Mouse (Mus musculus): Measurements from ENCODE around the gene Snx13. TPM values are rescaled to one million over a fixed set of nuclear protein-coding genes. Genes with fewer than 3 reads are reported as not detected.
A peak's percentile ranks its signal among the peaks of the same experiment; 100 is the strongest.

Snx13 gene
- polyA plus RNA-seq, 1 experiment: 39.0 TPM

DNA sequence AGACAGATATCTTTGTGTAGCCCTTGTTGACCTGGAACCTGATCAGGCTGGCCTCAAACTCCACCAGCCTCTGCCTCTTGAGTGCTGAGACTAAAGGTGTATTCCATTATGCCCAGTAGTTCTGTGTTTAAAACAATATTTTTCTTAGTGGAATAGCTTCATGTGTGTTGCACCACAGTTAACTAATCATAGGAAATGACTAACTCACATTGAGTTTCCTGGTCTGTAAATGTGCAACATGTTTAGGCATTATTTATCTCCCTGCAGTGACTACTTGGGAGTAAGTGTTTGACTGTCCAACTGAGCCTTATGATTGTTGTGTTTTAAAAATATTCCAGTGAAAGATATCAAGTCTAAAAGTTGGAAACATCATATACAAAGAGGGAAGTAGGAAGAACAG lies 20.6 kb downstream of the Snx13 start:
- Histone ChIP-seq H3K27ac (ENCODE audit: insufficient read depth, low read depth, low read length) (peak overlapping the region; percentile 62), H3K4me1 (ENCODE audit: control insufficient read depth, insufficient read depth, low read length) (peaks cover 25% of the 10 kb centered on the region), H3K4me3 (ENCODE audit: insufficient read depth, low read length) (no peak overlapping the region)
- no peak for TF ChIP-seq POLR2A (IDR thresholded peaks at IDR 0.05; ENCODE audit: borderline replicate concordance, low read depth, low read length)
- TF ChIP-seq CTCF (IDR thresholded peaks at IDR 0.05; ENCODE audit: low read depth, low read length): no peak

GRCm38 (mm10) chr12:35071336-35071735 lies 24.4 kb downstream of the Snx13 start:
- TF ChIP-seq CTCF (IDR thresholded peaks at IDR 0.05; ENCODE audit: low read depth, low read length) (no peak), POLR2A (IDR thresholded peaks at IDR 0.05; ENCODE audit: borderline replicate concordance, low read depth, low read length) (no peak)
- H3K4me1 ChIP-seq (ENCODE audit: control insufficient read depth, insufficient read depth, low read length): peaks cover 28% of the 10 kb centered on the region
- H3K27ac ChIP-seq (ENCODE audit: insufficient read depth, low read depth, low read length): no peak overlapping the region
- no peak overlapping the region for H3K4me3 ChIP-seq (ENCODE audit: insufficient read depth, low read length)

- no peak overlapping the region for H3K27ac ChIP-seq (ENCODE audit: insufficient read depth, low read depth, low read length)
- TF ChIP-seq CTCF (IDR thresholded peaks at IDR 0.05; ENCODE audit: low read depth, low read length) (no peak), POLR2A (IDR thresholded peaks at IDR 0.05; ENCODE audit: borderline replicate concordance, low read depth, low read length) (no peak)
- H3K4me1 ChIP-seq (ENCODE audit: control insufficient read depth, insufficient read depth, low read length): peaks cover 24% of the 10 kb centered on the region
- H3K4me3 ChIP-seq (ENCODE audit: insufficient read depth, low read length): no peak overlapping the region
These were observed 25.2 kb downstream of the Snx13 start for GRCm38 (mm10) chr12:35072178-35072577.

- no peak overlapping the region; the same call in 1 of the 2 replicates for H3K4me3 ChIP-seq (ENCODE audit: insufficient read depth, low read length)
- H3K27ac ChIP-seq (ENCODE audit: insufficient read depth, low read depth, low read length): no peak overlapping the region
- no peak for TF ChIP-seq CTCF (IDR thresholded peaks at IDR 0.05; ENCODE audit: low read depth, low read length)
- no peak for TF ChIP-seq POLR2A (IDR thresholded peaks at IDR 0.05; ENCODE audit: borderline replicate concordance, low read depth, low read length)
- H3K4me1 ChIP-seq (ENCODE audit: control insufficient read depth, insufficient read depth, low read length): peaks cover 16% of the 10 kb centered on the region
These were observed 29.0 kb downstream of the Snx13 start for GRCm38 (mm10) chr12:35075993-35076392.

DNA sequence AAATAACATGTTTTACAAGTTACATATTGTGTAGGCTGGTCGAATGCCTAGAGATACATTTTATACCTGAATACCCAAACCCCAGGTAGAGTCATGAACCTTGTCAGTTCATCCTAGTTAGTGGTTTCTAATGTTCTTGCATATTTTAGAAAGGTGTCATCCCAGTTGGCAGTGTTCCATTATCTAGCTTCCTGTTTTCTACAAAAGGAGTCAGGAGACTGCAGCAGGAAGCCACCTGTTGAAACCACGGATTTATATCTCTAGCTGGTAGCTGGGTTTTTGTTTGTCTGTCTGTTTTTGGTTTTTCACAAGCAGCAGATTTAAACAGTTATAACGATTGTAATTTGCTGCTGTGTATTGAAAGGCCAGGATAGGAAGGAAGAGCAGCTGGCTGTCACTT lies 76.6 kb downstream of the Snx13 start:
- TF ChIP-seq CTCF (IDR thresholded peaks at IDR 0.05; ENCODE audit: low read depth, low read length): no peak
- TF ChIP-seq POLR2A (IDR thresholded peaks at IDR 0.05; ENCODE audit: borderline replicate concordance, low read depth, low read length): no peak
- Histone ChIP-seq H3K4me1 (ENCODE audit: control insufficient read depth, insufficient read depth, low read length) (0 out of 2 replicates have a peak, but pooled peaks cover 2% of the 10 kb centered on the region), H3K4me3 (ENCODE audit: insufficient read depth, low read length) (no peak overlapping the region), H3K27ac (ENCODE audit: insufficient read depth, low read depth, low read length) (no peak overlapping the region)

DNA sequence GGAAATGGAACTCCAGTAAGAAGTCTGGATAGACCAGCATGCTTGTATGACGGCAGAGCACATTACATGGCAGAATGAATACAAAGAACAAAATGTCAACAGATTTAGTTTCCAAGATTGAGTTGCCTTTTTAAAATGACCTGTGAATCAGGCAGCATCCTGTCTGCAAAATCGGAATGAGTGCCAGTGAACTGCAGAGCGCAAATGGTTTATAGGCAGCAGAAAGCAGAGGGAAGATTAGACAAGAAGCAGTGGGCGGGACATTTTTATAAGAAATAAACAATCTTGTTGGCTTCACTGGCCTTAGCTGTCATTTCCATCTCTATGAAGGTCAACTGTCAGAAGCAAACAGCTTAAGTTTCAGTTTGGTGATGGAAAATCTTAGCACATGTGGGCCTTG lies 106.2 kb downstream of the Snx13 start:
- H3K4me3 ChIP-seq (ENCODE audit: insufficient read depth, low read length): no peak overlapping the region
- TF ChIP-seq POLR2A (IDR thresholded peaks at IDR 0.05; ENCODE audit: borderline replicate concordance, low read depth, low read length): no peak
- TF ChIP-seq CTCF (IDR thresholded peaks at IDR 0.05; ENCODE audit: low read depth, low read length): no peak

GRCm38 (mm10) chr12:35154149-35154548 lies 107.2 kb downstream of the Snx13 start:
- Histone ChIP-seq H3K27ac (ENCODE audit: insufficient read depth, low read depth, low read length) (no peak overlapping the region), H3K4me1 (ENCODE audit: control insufficient read depth, insufficient read depth, low read length) (no peaks in the 10 kb centered on the region), H3K4me3 (ENCODE audit: insufficient read depth, low read length) (no peak overlapping the region)
- TF ChIP-seq POLR2A (IDR thresholded peaks at IDR 0.05; ENCODE audit: borderline replicate concordance, low read depth, low read length) (no peak), CTCF (IDR thresholded peaks at IDR 0.05; ENCODE audit: low read depth, low read length) (no peak)

More for the DNA sequence above, 106.2 kb downstream of the Snx13 start:
- Histone ChIP-seq H3K4me1 (ENCODE audit: control insufficient read depth, insufficient read depth, low read length) (no peaks in the 10 kb centered on the region), H3K27ac (ENCODE audit: insufficient read depth, low read depth, low read length) (no peak overlapping the region)

DNA sequence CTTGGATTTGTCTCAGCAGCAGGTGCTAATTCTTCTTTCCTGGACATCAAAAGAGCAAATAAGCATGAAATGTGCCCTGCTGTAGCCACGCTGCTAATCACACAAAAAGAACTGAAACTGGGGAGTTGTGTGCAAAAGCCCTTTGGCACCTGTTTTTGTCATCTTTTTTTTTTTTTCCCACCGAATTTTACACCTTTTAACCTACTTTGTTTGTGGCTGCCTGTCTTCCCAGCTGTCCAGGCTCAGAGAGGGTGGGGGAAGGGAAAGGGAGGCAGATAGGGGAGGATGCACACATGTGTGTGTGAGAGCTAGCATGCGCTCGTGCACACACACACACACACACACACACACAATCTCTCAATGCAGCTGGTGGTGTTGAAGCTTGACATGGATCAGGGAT lies 110.3 kb downstream of the Snx13 start:
- Histone ChIP-seq H3K4me3 (ENCODE audit: insufficient read depth, low read length) (no peak overlapping the region), H3K4me1 (ENCODE audit: control insufficient read depth, insufficient read depth, low read length) (no peaks in the 10 kb centered on the region), H3K27ac (ENCODE audit: insufficient read depth, low read depth, low read length) (no peak overlapping the region)
- TF ChIP-seq CTCF (IDR thresholded peaks at IDR 0.05; ENCODE audit: low read depth, low read length) (no peak), POLR2A (IDR thresholded peaks at IDR 0.05; ENCODE audit: borderline replicate concordance, low read depth, low read length) (no peak)

- Histone ChIP-seq H3K4me1 (ENCODE audit: control insufficient read depth, insufficient read depth, low read length) (no peaks in the 10 kb centered on the region), H3K4me3 (ENCODE audit: insufficient read depth, low read length) (no peak overlapping the region), H3K27ac (ENCODE audit: insufficient read depth, low read depth, low read length) (no peak overlapping the region)
- TF ChIP-seq CTCF (IDR thresholded peaks at IDR 0.05; ENCODE audit: low read depth, low read length): no peak
- no peak for TF ChIP-seq POLR2A (IDR thresholded peaks at IDR 0.05; ENCODE audit: borderline replicate concordance, low read depth, low read length)
These were observed 114.7 kb downstream of the Snx13 start for GRCm38 (mm10) chr12:35161690-35162089.

DNA sequence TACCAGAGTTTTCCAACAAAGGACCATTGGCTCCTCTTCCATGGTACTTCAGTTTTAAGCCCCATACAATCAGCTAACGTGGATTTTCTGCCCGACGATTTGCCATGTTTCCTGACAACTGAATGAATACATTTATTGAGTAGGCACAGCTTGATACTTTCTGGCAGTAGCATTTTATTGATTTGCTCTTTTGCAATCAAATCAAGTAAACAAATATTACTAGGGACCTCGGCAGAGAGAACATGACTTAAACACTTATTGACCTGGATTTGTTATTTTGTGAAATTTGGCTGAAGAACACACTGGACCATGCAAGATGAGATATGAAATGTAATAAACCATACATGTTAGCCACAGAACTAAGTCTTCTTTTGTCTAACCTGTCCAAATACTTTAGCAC lies 123.3 kb downstream of the Snx13 start:
- Histone ChIP-seq H3K4me3 (ENCODE audit: insufficient read depth, low read length) (no peak overlapping the region), H3K4me1 (ENCODE audit: control insufficient read depth, insufficient read depth, low read length) (no peaks in the 10 kb centered on the region)

GRCm38 (mm10) chr12:35175938-35176337 lies 129.0 kb downstream of the Snx13 start:
- no peak overlapping the region for H3K27ac ChIP-seq (ENCODE audit: insufficient read depth, low read depth, low read length)
- H3K4me3 ChIP-seq (ENCODE audit: insufficient read depth, low read length): no peak overlapping the region
- no peaks in the 10 kb centered on the region for H3K4me1 ChIP-seq (ENCODE audit: control insufficient read depth, insufficient read depth, low read length)
- TF ChIP-seq POLR2A (IDR thresholded peaks at IDR 0.05; ENCODE audit: borderline replicate concordance, low read depth, low read length) (no peak), CTCF (IDR thresholded peaks at IDR 0.05; ENCODE audit: low read depth, low read length) (no peak)

More for the DNA sequence above, 123.3 kb downstream of the Snx13 start:
- TF ChIP-seq CTCF (IDR thresholded peaks at IDR 0.05; ENCODE audit: low read depth, low read length): no peak
- no peak overlapping the region for H3K27ac ChIP-seq (ENCODE audit: insufficient read depth, low read depth, low read length)
